Mouse (Mus musculus) MEL (cell line): ENCODE results near the gene Ergic1. TPM values are rescaled to one million over a fixed set of nuclear protein-coding genes. Genes with fewer than 3 reads are reported as not detected.

ENCODE experiments used
- DNase-seq: peaks from one replicate; pipeline ENCODE4 v3.0.0; 2011; ENCODE audit warnings: low read depth, low spot score
- H3K27ac ChIP-seq: 2 replicates; pipeline ENCODE4 v1.5.1; 2012; ENCODE audit warnings: low read depth, mild to moderate bottlenecking, control low read depth, low read length, moderate library complexity; ENCODE audit not compliant: control insufficient read depth
- H3K27me3 ChIP-seq, 2 experiments: fragments of 150-350 bp in 1 of 2; sonication (generic) in 1 of 2; 2 replicates each; pipeline ENCODE4 v1.6.1; 2012; ENCODE audit warnings: low read length in 2 of 2, mild to moderate bottlenecking in 2 of 2, improper control_type of control experiment in 1 of 2, moderate library complexity in 1 of 2; ENCODE audit not compliant: insufficient read depth in 2 of 2, control insufficient read depth in 1 of 2
- H3K36me3 ChIP-seq, 2 experiments: 2 replicates each; pipeline ENCODE4 v1.6.1; 2012 to 2014; ENCODE audit warnings: low read length in 2 of 2, improper control_type of control experiment in 1 of 2, inconsistent platforms in 1 of 2, mild to moderate bottlenecking in 1 of 2; ENCODE audit not compliant: insufficient read depth in 2 of 2, control insufficient read depth in 1 of 2
- H3K4me1 ChIP-seq, 2 experiments: fragments of 150-350 bp in 1 of 2; sonication (generic) in 1 of 2; 2 replicates each; pipeline ENCODE4 v1.6.1; 2012; ENCODE audit warnings: low read length in 2 of 2, improper control_type of control experiment in 1 of 2, mild to moderate bottlenecking in 1 of 2; ENCODE audit not compliant: insufficient read depth in 2 of 2, control insufficient read depth in 1 of 2
- H3K4me3 ChIP-seq, 2 experiments: fragments of 150-350 bp in 1 of 2; sonication (generic) in 1 of 2; 2 replicates each; pipeline ENCODE4 v1.5.1; 2012; ENCODE audit warnings: low read depth in 2 of 2, low read length in 2 of 2, mild to moderate bottlenecking in 2 of 2, moderate library complexity in 2 of 2, control low read depth in 1 of 2, improper control_type of control experiment in 1 of 2; ENCODE audit not compliant: control insufficient read depth in 1 of 2, insufficient read depth in 1 of 2
- H3K79me2 ChIP-seq: 2 replicates; pipeline ENCODE4 v1.6.1; 2012; ENCODE audit warnings: mild to moderate bottlenecking, low read length, moderate library complexity; ENCODE audit not compliant: control insufficient read depth, poor library complexity, insufficient read depth
- H3K9ac ChIP-seq: 2 replicates; pipeline ENCODE4 v1.6.1; 2012; ENCODE audit warnings: low read depth, mild to moderate bottlenecking, control low read depth, low read length, moderate library complexity; ENCODE audit not compliant: control insufficient read depth, poor library complexity, severe bottlenecking
- H3K9me3 ChIP-seq: fragments of 150-350 bp; sonication (generic); replicated peaks from 2 replicates; pipeline ENCODE4 v1.6.1; 2012; ENCODE audit warnings: mild to moderate bottlenecking, low read length, improper control_type of control experiment, moderate library complexity; ENCODE audit not compliant: insufficient read depth
- BHLHE40 ChIP-seq: IDR thresholded peaks from 2 replicates; pipeline ENCODE4 v1.6.1; 2012; ENCODE audit warnings: low read depth, mild to moderate bottlenecking, inconsistent platforms, low read length, improper control_type of control experiment, borderline replicate concordance
- CHD1 ChIP-seq: IDR thresholded peaks from 2 replicates; pipeline ENCODE4 v1.6.1; 2012; ENCODE audit warnings: low read depth, mild to moderate bottlenecking, inconsistent platforms, low read length, improper control_type of control experiment
- CHD2 ChIP-seq: IDR thresholded peaks from 2 replicates; pipeline ENCODE4 v1.6.1; 2011; ENCODE audit warnings: low read length, improper control_type of control experiment
- CTCF ChIP-seq, 3 experiments: IDR thresholded peaks in 2 of 3; conservative IDR thresholded peaks in 1 of 3; 2 replicates each; pipeline ENCODE4 v1.5.1; 2011 to 2012; ENCODE audit warnings: low read length in 3 of 3, low read depth in 2 of 3, mild to moderate bottlenecking in 2 of 3, improper control_type of control experiment in 1 of 3, inconsistent platforms in 1 of 3, mixed read lengths in 1 of 3, moderate library complexity in 1 of 3; ENCODE audit not compliant: control insufficient read depth in 1 of 3, insufficient read depth in 1 of 3, poor library complexity in 1 of 3, severe bottlenecking in 1 of 3
- E2F4 ChIP-seq: IDR thresholded peaks from 2 replicates; pipeline ENCODE4 v1.6.1; 2011; ENCODE audit warnings: low read depth, low read length, improper control_type of control experiment, borderline replicate concordance
- ELF1 ChIP-seq: IDR thresholded peaks from 2 replicates; pipeline ENCODE4 v1.6.1; 2014; ENCODE audit warnings: low read depth, mild to moderate bottlenecking, inconsistent platforms, low read length, improper control_type of control experiment, moderate library complexity
- EP300 ChIP-seq, 2 experiments: IDR thresholded peaks; 2 replicates each; pipeline ENCODE4 v1.6.1; 2011; ENCODE audit warnings: improper control_type of control experiment in 2 of 2, low read length in 2 of 2, low read depth in 1 of 2, mild to moderate bottlenecking in 1 of 2
- ETS1 ChIP-seq: IDR thresholded peaks from 2 replicates; pipeline ENCODE4 v1.6.1; 2012; ENCODE audit warnings: low read depth, mild to moderate bottlenecking, inconsistent platforms, low read length, improper control_type of control experiment, moderate library complexity
- GABPA ChIP-seq: IDR thresholded peaks from 2 replicates; pipeline ENCODE4 v1.6.1; 2012; ENCODE audit warnings: low read depth, mild to moderate bottlenecking, inconsistent platforms, low read length, improper control_type of control experiment, moderate library complexity
- GATA1 ChIP-seq: IDR thresholded peaks from 2 replicates; pipeline ENCODE4 v1.6.1; 2011; ENCODE audit warnings: low read depth, low read length, improper control_type of control experiment
- JUND ChIP-seq: IDR thresholded peaks from 2 replicates; pipeline ENCODE4 v1.6.1; 2011; ENCODE audit warnings: low read depth, mild to moderate bottlenecking, improper control_type of control experiment, low read length
- KAT2A ChIP-seq: conservative IDR thresholded peaks from 2 replicates; pipeline ENCODE4 v1.6.1; 2012; ENCODE audit warnings: low read depth, low read length, improper control_type of control experiment, inconsistent platforms
- MAX ChIP-seq: IDR thresholded peaks from 2 replicates; pipeline ENCODE4 v1.6.1; 2011; ENCODE audit warnings: low read length, improper control_type of control experiment
- MAZ ChIP-seq: IDR thresholded peaks from 2 replicates; pipeline ENCODE4 v1.6.1; 2012; ENCODE audit warnings: low read depth, mild to moderate bottlenecking, inconsistent platforms, low read length, improper control_type of control experiment
- MEF2A ChIP-seq: IDR thresholded peaks from 2 replicates; pipeline ENCODE4 v1.6.1; 2014; ENCODE audit warnings: low read depth, mild to moderate bottlenecking, inconsistent platforms, low read length, improper control_type of control experiment; ENCODE audit not compliant: poor library complexity, insufficient replicate concordance, severe bottlenecking; ENCODE audit errors: extremely low read depth
- MXI1 ChIP-seq: IDR thresholded peaks from 2 replicates; pipeline ENCODE4 v1.6.1; 2011; ENCODE audit warnings: mild to moderate bottlenecking, low read depth, low read length, improper control_type of control experiment
- MYC ChIP-seq: IDR thresholded peaks from 2 replicates; pipeline ENCODE4 v1.6.1; 2011; ENCODE audit warnings: low read depth, mild to moderate bottlenecking, low read length, improper control_type of control experiment, moderate library complexity
- NELFE ChIP-seq: IDR thresholded peaks from 2 replicates; pipeline ENCODE4 v1.6.1; 2011; ENCODE audit warnings: low read depth, low read length, improper control_type of control experiment
- NRF1 ChIP-seq: IDR thresholded peaks from 2 replicates; pipeline ENCODE4 v1.6.1; 2014; ENCODE audit warnings: low read depth, mild to moderate bottlenecking, inconsistent platforms, low read length, improper control_type of control experiment, moderate library complexity; ENCODE audit not compliant: poor library complexity, insufficient read depth, severe bottlenecking
- POLR2AphosphoS2 ChIP-seq: IDR thresholded peaks from 2 replicates; pipeline ENCODE4 v1.6.1; 2011; ENCODE audit warnings: low read length, improper control_type of control experiment
- RCOR1 ChIP-seq: IDR thresholded peaks from 2 replicates; pipeline ENCODE4 v1.6.1; 2012; ENCODE audit warnings: low read depth, mild to moderate bottlenecking, inconsistent platforms, low read length, improper control_type of control experiment
- SIN3A ChIP-seq: IDR thresholded peaks from 2 replicates; pipeline ENCODE4 v1.6.1; 2012; ENCODE audit warnings: low read length, improper control_type of control experiment, inconsistent platforms
- SMC3 ChIP-seq: IDR thresholded peaks from 2 replicates; pipeline ENCODE4 v1.6.1; 2011; ENCODE audit warnings: low read depth, low read length, improper control_type of control experiment
- TAL1 ChIP-seq: IDR thresholded peaks from 2 replicates; pipeline ENCODE4 v1.6.1; 2012; ENCODE audit warnings: mild to moderate bottlenecking, inconsistent platforms, low read length, moderate library complexity, mixed read lengths
- TCF12 ChIP-seq: IDR thresholded peaks from 2 replicates; pipeline ENCODE4 v1.6.1; 2014; ENCODE audit warnings: low read depth, mild to moderate bottlenecking, inconsistent platforms, low read length, improper control_type of control experiment, moderate library complexity
- UBTF ChIP-seq: IDR thresholded peaks from 2 replicates; pipeline ENCODE4 v1.6.1; 2012; ENCODE audit warnings: low read depth, mild to moderate bottlenecking, inconsistent platforms, low read length, improper control_type of control experiment, moderate library complexity, borderline replicate concordance; ENCODE audit not compliant: insufficient read depth
- USF1 ChIP-seq: IDR thresholded peaks from 2 replicates; pipeline ENCODE4 v1.6.1; 2014; ENCODE audit warnings: low read depth, mild to moderate bottlenecking, inconsistent platforms, low read length, improper control_type of control experiment, moderate library complexity
- ZC3H11A ChIP-seq: IDR thresholded peaks from 2 replicates; pipeline ENCODE4 v1.6.1; 2012; ENCODE audit warnings: low read depth, mild to moderate bottlenecking, inconsistent platforms, low read length, improper control_type of control experiment
- ZKSCAN1 ChIP-seq: IDR thresholded peaks from 2 replicates; pipeline ENCODE4 v1.6.1; 2012; ENCODE audit warnings: low read depth, mild to moderate bottlenecking, inconsistent platforms, low read length, improper control_type of control experiment, moderate library complexity
- polyA plus RNA-seq, 2 experiments: library from polyadenylated mRNA; stranded (reverse) in 1 of 2; unstranded in 1 of 2; fragments of >175 nt in 1 of 2; fragments of >200 nt in 1 of 2; gene quantifications; 2 replicates each; pipeline versions ENCODE4 v1.2.1 to v1.2.4; 2012; ENCODE audit warnings: low replicate concordance in 2 of 2, low read depth in 1 of 2; ENCODE audit not compliant: insufficient read length in 2 of 2, insufficient read depth in 1 of 2, missing spikeins in 1 of 2
- total RNA-seq: library from RNA; depleted of rRNA; stranded (reverse); fragments of 300-350 nt; gene quantifications from 2 replicates; pipeline ENCODE4 v1.2.3, GENCODE M21; 2012

The Ergic1 gene
- total and polyA plus RNA-seq, 3 experiments, result 78.5 to 730 (median 95.6) TPM

DNA sequence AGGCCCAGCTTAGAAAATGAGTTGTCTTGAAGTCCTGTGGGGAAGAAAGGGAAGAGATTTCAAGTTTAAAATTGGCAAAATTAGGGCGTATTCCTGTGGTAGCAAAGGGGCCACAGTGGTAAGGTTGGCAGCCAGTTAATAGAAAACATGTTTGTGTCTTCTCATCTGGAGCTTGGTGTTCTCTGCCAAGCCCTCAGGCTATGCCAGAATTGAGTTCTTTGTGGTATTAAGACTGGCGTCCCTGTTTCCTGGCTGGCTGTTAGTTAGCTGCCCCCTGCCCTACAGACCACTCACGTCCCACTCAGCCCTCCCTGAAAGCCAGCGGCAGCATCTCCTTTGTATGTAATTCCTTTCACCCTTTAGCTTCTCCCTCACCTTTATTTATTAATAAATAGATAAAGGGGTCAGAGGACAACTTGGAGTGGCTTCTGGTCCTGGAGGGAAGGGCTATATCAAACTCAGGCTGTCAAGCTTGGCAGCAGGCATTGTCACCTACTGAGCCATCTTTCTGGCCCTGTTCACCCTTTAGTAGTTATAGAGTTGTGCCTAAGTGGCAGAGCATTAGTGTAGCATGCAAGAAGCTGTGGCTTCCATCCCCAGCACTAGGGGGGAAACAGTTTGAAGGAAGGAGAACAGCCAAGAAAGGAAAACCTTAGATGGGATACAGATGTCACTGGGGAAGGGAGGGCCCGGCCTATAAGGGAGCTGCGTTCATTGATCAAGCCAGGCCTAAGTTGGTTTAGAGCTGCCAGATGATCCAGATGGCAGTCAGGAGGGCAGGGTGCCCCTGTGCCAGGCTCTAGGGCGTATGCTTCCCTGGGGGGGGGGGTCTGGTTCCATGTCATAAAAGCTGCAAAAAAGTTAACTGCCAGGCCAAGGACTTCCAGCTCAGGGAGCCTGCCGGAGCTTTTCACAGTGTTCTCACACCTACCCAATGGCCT, 127.8 kb downstream of the Ergic1 start:
- H3K27ac ChIP-seq, result 0 out of 2 replicates have a peak overlapping the region, but pooled peaks have one; percentile 16
- H3K9me3 ChIP-seq, result no peaks in the 10 kb centered on the region
- H3K4me1 ChIP-seq, result peaks cover 6 to 23% of the 10 kb centered on the region in 2 experiments
- no peaks in the 10 kb centered on the region; the same call in none of the 2 replicates for H3K79me2 ChIP-seq
- H3K36me3 ChIP-seq, result peaks cover 3 to 20% of the 10 kb centered on the region in 2 experiments
- no peak for TF ChIP-seq E2F4
- TF ChIP-seq RCOR1, result no peak
- no peak for TF ChIP-seq ZC3H11A
- H3K9ac ChIP-seq, result no peak overlapping the region
- no peak for DNase-seq
- no peak overlapping the region for H3K4me3 ChIP-seq
- H3K27me3 ChIP-seq, result no peaks in the 10 kb centered on the region

DNA sequence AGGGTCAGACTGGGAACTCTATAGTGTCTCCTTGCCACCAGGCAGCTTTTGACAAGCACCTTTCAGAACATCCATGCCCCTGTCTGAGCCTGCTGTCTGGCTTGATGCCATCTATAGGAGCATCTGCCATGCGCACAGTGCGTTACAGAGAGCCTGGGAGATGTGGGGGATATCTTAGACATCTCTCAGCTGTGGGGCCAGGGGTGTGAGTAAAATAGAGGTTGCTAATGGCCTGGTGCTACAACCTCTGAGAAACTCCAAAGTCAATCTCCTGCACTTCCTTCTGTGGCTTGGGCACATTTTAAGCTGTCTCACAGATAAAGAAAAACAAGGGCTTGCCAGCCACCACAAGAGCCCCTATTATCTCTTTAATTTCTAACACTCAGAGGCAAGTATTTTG, 128.5 kb downstream of the Ergic1 start:
- peaks cover 5 to 20% of the 10 kb centered on the region in 2 experiments for H3K36me3 ChIP-seq
- no peaks in the 10 kb centered on the region for H3K27me3 ChIP-seq
- H3K9ac ChIP-seq, result no peak overlapping the region
- no peaks in the 10 kb centered on the region; the same call in none of the 2 replicates for H3K79me2 ChIP-seq
- peak overlapping the region; percentile 16; the same call in 1 of the 2 replicates for H3K27ac ChIP-seq
- H3K4me1 ChIP-seq, result peaks cover 6 to 23% of the 10 kb centered on the region in 2 experiments
- DNase-seq, result peak; percentile 74
- H3K9me3 ChIP-seq, result no peaks in the 10 kb centered on the region
- H3K4me3 ChIP-seq, result no peak overlapping the region
- TF ChIP-seq MXI1, result peak; percentile 64
- no peak for TF ChIP-seq USF1
- TF ChIP-seq SMC3, result no peak
- TF ChIP-seq MEF2A, result no peak
- TF ChIP-seq EP300 (IDR thresholded peaks at IDR 0.05; ENCODE audit: low read depth in 1 of 2, low read length in 2 of 2), result peak; percentile 74 to 77
- no peak for TF ChIP-seq CHD1
- no peak for TF ChIP-seq JUND
- TF ChIP-seq E2F4, result no peak
- peak; percentile 34; the same call in 1 of the 2 replicates for TF ChIP-seq TAL1
- TF ChIP-seq NRF1, result peak; percentile 32; the same call in 1 of the 2 replicates
- peak; percentile 45; the same call in 1 of the 2 replicates for TF ChIP-seq TCF12
- TF ChIP-seq CHD2, result no peak
- no peak for TF ChIP-seq UBTF
- peak; percentile 67 for TF ChIP-seq GATA1
- no peak; the same call in 1 of the 2 replicates for TF ChIP-seq MAX
- no peak for TF ChIP-seq CTCF (IDR thresholded peaks at IDR 0.05 in 2 of 3, conservative IDR thresholded peaks at IDR 0.05 in 1 of 3; ENCODE audit: control insufficient read depth in 1 of 3, insufficient read depth in 1 of 3, low read depth in 2 of 3, low read length in 3 of 3, poor library complexity in 1 of 3, severe bottlenecking in 1 of 3)
- TF ChIP-seq POLR2AphosphoS2, result no peak
- TF ChIP-seq BHLHE40, result peak; percentile 52; the same call in 1 of the 2 replicates
- TF ChIP-seq KAT2A, result no peak
- peak; percentile 95 for TF ChIP-seq RCOR1
- TF ChIP-seq ETS1, result peak; percentile 90
- no peak for TF ChIP-seq NELFE
- TF ChIP-seq ZKSCAN1, result no peak
- TF ChIP-seq ELF1, result no peak
- no peak for TF ChIP-seq MYC
- TF ChIP-seq SIN3A, result peak; percentile 70
- no peak for TF ChIP-seq MAZ
- TF ChIP-seq GABPA, result no peak
